Mouse (Mus musculus) stomach, embryonic 16.5 days (tissue): ENCODE results near the gene Ubr4. TPM values are rescaled to one million over a fixed set of nuclear protein-coding genes. Genes with fewer than 3 reads are reported as not detected.

Experiments used
- ATAC-seq: fragments of 200-750 bp; cut with Nextera tagmentation; 2 replicates; pipeline ENCODE4 v1.8.0; 2017; ENCODE audit warnings: moderate number of reproducible peaks, moderate TSS enrichment; ENCODE audit not compliant: insufficient read depth, low FRiP score
- H3K27ac ChIP-seq: fragments of 300-500 bp; sonication (generic); 2 replicates; pipeline ENCODE4 v1.5.1; 2014; ENCODE audit warnings: low read length
- H3K27me3 ChIP-seq: fragments of 300-500 bp; sonication (generic); 2 replicates; pipeline ENCODE4 v1.6.1; 2014; ENCODE audit warnings: low read length, control low read depth, mixed read lengths; ENCODE audit not compliant: control insufficient read depth, insufficient read depth
- H3K36me3 ChIP-seq: fragments of 300-500 bp; sonication (generic); 2 replicates; pipeline ENCODE4 v1.6.1; 2014; ENCODE audit warnings: low read length; ENCODE audit not compliant: control insufficient read depth, insufficient read depth
- H3K4me1 ChIP-seq: fragments of 300-500 bp; sonication (generic); 2 replicates; pipeline ENCODE4 v1.6.1; 2014; ENCODE audit warnings: low read length, control low read depth, mixed read lengths; ENCODE audit not compliant: control insufficient read depth, insufficient read depth
- H3K4me2 ChIP-seq: fragments of 300-500 bp; sonication (generic); 2 replicates; pipeline ENCODE4 v1.6.1; 2014; ENCODE audit warnings: low read depth, low read length, mixed read lengths
- H3K4me3 ChIP-seq: fragments of 300-500 bp; sonication (generic); replicated peaks from 2 replicates; pipeline ENCODE4 v1.5.1; 2014; ENCODE audit warnings: mild to moderate bottlenecking, low read length
- H3K9ac ChIP-seq: fragments of 300-500 bp; sonication (generic); 2 replicates; pipeline ENCODE4 v1.6.1; 2014; ENCODE audit warnings: low read length
- H3K9me3 ChIP-seq: fragments of 300-500 bp; sonication (generic); replicated peaks from 2 replicates; pipeline ENCODE4 v1.6.1; 2016; ENCODE audit warnings: low read length, control low read depth; ENCODE audit not compliant: control insufficient read depth
- WGBS: fragments of 180-500 bp; shearing (Covaris S2); extraction: QIAGEN DNeasy Blood & Tissue Kit; methylation state at CpG from one replicate; pipeline ENCODE4 v1.1.7; 2014; 5-methylcytosine and 5-hydroxymethylcytosine counted together
- polyA plus RNA-seq: library from polyadenylated mRNA; unstranded; fragments of >200 nt; fragmentation: Nextera tagmentation; extraction: Ambion mirVana; gene quantifications from 2 replicates; pipeline ENCODE4 v1.2.1, GENCODE M21; 2015

Gene Ubr4
- polyA plus RNA-seq, 1 experiment from 2014 or later: 59.9 TPM

DNA sequence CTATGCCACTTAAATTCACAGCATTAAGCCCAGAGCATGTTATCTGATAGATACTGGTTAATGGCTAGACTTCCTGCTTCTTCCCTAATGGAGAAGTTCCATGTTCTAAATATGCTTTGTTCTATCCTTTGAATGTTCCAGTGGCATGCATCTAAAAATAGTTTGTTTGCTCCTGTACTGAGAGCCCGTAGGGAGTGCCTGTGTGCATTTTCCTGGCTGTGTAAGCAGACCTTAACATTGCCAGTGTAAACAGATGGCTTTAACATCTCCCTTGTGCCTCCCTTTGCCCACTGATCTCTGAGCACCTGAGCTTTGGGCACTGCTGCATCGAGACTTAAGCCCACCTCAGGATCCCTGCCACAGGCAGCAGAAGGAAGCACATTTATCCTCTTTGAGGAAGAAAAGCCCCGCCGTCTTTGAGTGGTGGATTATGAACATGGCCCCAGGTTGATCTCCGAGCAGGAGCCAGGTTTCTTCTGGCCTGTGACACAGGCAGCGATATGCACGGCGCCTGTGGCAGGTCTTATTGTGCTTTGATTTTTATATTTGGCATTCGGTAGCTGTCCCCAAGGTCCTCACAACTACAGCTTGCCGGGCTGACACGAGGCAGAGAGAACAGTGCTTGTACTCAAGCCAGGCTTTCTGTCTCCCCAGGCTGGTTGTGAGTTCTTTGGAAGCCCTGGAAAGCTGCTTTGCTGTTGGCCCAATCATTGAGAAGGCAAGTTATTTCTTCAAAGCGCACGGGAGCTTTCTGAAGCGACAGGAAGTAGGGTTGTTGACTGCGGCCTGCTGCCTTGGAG, 80.8 kb downstream of the Ubr4 start:
- H3K9ac ChIP-seq: no peak overlapping the region
- H3K9me3 ChIP-seq: no peaks in the 10 kb centered on the region
- peaks cover 34% of the 10 kb centered on the region for H3K36me3 ChIP-seq
- no peak for ATAC-seq
- H3K4me3 ChIP-seq: no peak overlapping the region
- no peaks in the 10 kb centered on the region for H3K27me3 ChIP-seq
- H3K4me1 ChIP-seq: no peaks in the 10 kb centered on the region
- H3K4me2 ChIP-seq: no peak overlapping the region
- 81% methylated on average over 15 of the region's 15 CpGs for WGBS
- H3K27ac ChIP-seq: peak overlapping the region; percentile 44

DNA sequence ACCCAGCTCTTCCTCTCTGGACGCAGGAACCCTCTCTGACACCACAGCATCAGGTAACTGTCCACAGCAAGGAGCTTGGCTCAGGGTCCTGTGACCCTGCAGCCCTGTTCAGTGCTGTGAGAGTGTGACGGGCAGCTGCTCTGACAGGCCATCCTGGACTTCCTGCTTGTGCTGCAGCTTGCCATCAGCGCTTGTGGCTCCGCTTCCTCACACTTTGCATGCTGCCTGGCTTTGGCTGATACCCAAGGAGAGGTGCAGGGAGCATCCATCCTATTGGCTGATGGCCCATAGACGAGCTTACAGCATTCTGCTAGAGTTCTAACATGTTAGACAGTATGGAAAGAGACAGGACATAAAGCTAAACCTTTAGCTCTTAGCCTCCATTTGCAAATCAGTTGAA, 88.8 kb downstream of the Ubr4 start:
- Histone ChIP-seq H3K9me3 (no peaks in the 10 kb centered on the region), H3K4me2 (no peak overlapping the region), H3K9ac (no peak overlapping the region), H3K36me3 (peaks cover 33% of the 10 kb centered on the region), H3K4me1 (no peaks in the 10 kb centered on the region), H3K27me3 (no peaks in the 10 kb centered on the region), H3K27ac (no peak overlapping the region), H3K4me3 (no peak overlapping the region)
- ATAC-seq: no peak
- 89% methylated on average over 5 of the region's 5 CpGs for WGBS

DNA sequence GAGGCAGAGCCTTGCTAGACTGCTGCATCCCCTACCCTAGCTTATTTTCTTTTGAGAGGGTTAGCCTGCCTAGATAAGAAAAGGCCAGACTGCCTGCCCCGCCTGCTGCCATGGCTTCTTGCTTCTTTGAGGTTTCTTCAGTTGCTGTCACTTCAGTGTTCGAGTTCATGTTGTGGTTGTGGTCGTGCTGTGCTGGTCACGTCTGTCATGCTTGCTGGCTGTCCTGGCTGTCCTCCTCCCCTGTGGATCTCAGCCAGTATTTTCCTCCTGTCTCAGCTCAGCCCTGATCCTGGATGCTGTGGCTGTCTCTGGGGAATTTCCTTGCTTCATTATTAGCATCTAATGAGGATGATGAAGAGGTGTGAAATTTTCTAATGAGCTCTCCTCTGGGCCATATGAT, 89.4 kb downstream of the Ubr4 start:
- peaks cover 38% of the 10 kb centered on the region for H3K36me3 ChIP-seq
- H3K27ac ChIP-seq: no peak overlapping the region
- WGBS: 84% methylated on average over 4 of the region's 4 CpGs
- no peaks in the 10 kb centered on the region for H3K27me3 ChIP-seq
- no peak overlapping the region for H3K4me2 ChIP-seq
- H3K9me3 ChIP-seq: no peaks in the 10 kb centered on the region
- H3K4me3 ChIP-seq: no peak overlapping the region
- no peak for ATAC-seq
- H3K4me1 ChIP-seq: no peaks in the 10 kb centered on the region
- no peak overlapping the region for H3K9ac ChIP-seq

DNA sequence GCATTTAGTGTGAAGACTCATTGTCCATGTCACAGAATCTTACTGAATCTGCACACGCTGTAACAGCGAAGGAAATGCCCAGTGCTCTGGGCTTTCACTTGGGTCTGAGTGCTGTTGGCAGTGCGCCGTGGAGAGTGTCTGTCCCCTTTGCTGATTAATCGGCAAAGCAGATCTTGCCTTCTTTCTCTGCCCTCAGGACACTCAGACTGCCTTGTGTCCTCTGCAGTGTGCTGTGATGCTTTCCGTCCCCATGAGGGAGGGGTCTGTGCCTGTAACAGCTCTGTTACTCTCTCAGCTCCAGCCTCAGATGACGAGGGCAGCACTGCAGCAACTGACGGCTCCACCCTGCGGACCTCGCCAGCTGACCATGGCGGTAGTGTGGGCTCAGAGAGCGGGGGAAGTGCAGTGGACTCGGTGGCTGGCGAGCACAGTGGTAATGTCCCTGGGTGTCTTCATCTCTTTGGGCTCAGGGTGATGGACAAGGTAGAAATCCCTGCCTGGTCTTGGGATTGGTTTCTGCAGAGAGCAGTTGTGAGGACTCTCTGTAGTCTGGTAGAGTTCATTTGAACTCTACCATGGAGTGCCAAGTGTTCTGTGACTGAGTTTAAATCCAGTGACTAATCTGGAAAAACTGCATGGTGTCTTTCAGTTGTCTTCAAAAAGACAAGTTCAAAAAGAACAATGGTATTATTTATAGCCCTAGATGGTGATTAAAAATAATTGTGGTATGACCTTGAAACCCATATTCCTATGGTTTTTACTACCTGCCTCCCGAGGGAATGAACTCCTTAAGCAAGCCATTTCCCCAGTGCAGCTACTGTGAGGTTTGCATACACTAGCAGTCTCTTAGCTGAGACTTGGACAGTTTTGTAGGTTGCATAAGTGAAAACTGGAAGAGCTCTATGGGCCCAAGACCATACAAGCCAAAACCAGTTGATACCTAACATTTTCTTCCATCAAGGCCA, 90.3 kb downstream of the Ubr4 start:
- Histone ChIP-seq H3K9ac (no peak overlapping the region), H3K27me3 (no peaks in the 10 kb centered on the region), H3K4me2 (no peak overlapping the region), H3K9me3 (no peaks in the 10 kb centered on the region), H3K4me1 (no peaks in the 10 kb centered on the region), H3K4me3 (no peak overlapping the region), H3K27ac (no peak overlapping the region), H3K36me3 (peaks cover 43% of the 10 kb centered on the region)
- ATAC-seq: no peak
- WGBS: 83% methylated on average over 15 of the region's 15 CpGs

DNA sequence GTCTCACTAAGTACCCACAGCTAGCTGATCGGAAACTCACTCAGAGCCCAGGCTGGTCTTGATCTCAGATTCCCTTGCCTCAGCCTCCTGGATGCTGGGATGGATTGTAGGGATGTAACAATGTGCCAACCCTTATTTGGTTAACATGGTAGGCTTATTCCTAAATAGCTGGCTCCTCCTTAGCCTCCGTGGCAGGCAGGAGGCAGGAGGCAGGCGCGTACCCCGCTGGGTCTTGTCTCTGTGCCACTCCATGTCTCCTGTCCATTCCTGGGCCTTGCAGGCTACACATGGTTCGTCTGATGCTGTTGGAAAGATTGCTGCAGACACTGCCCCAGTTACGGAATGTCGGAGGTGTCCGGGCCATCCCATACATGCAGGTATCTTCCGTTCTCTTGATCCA, 91.9 kb downstream of the Ubr4 start:
- H3K27me3 ChIP-seq: no peaks in the 10 kb centered on the region
- WGBS: 88% methylated on average over 10 of the region's 10 CpGs
- H3K9me3 ChIP-seq: no peaks in the 10 kb centered on the region
- H3K4me2 ChIP-seq: no peak overlapping the region
- ATAC-seq: no peak
- no peaks in the 10 kb centered on the region for H3K4me1 ChIP-seq
- peaks cover 40% of the 10 kb centered on the region for H3K36me3 ChIP-seq
- no peak overlapping the region for H3K9ac ChIP-seq
- H3K27ac ChIP-seq: no peak overlapping the region
- no peak overlapping the region for H3K4me3 ChIP-seq

DNA sequence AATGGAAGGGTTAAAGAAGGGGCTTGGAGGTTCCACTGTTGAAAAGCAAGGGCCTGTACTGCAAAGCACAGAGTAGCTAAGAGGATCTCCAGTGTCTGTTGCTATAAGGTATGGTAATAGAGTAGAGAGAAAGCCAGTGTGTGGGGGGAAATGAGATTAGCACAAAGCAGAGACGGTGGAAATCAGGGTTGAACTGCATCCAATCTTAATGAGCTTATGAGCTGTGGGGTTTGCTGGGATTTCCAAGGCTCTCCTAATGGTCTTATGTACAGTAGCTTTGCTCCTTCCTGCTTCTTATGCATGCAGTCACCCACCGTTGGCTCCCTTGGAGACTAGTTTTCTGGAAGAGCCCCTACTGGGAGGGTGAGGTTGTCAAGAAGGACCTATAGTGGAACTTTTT, 93.8 kb downstream of the Ubr4 start:
- no peak for ATAC-seq
- WGBS: 91% methylated on average over 2 of the region's 2 CpGs
- Histone ChIP-seq H3K9ac (no peak overlapping the region), H3K9me3 (no peaks in the 10 kb centered on the region), H3K4me2 (no peak overlapping the region), H3K27ac (no peak overlapping the region), H3K4me3 (no peak overlapping the region), H3K27me3 (no peaks in the 10 kb centered on the region), H3K36me3 (peaks cover 38% of the 10 kb centered on the region), H3K4me1 (no peaks in the 10 kb centered on the region)

DNA sequence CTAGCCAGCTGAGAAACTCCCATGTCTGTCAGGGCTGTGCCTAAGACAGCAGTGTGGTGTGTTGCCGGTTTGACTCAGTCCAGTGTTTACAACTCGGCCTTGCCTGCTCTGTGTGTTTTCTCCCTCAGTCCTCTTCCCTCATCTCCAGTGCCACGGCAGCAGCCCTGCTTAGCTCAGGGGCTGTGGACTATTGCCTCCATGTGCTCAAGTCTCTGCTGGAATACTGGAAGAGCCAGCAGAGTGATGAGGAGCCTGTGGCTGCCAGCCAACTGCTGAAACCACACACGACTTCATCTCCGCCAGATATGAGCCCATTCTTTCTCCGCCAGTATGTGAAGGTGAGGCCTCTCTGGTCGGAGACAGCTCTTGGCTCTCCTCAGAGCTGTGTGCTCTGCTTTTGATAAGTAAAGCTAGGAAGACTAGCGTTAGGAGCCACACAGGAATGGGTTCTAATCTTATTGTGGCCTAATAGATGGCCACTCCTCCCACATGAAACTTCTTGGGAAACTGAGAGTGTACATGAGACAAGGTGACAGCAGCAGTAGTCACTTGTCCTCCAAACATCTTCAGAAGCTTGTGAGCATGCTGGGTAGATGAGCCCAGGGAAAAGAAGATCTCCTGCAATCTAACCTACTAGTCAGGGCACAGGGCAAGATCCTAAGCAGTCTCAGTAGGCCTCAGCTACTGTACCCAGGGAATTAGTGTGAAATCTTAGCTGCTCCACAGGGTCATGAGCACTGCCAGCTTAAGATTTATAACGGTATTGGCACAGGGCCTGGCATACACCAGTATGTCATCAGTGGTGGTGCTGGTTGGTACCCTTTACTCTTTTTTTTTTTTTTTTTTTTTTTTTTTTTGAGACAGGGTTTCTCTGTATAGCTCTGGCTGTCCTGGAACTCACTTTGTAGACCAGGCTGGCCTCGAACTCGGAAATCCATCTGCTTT, 94.6 kb downstream of the Ubr4 start:
- Histone ChIP-seq H3K9ac (no peak overlapping the region), H3K27ac (no peak overlapping the region), H3K4me1 (no peaks in the 10 kb centered on the region), H3K9me3 (no peaks in the 10 kb centered on the region), H3K4me2 (no peak overlapping the region), H3K36me3 (peaks cover 35% of the 10 kb centered on the region), H3K4me3 (no peak overlapping the region), H3K27me3 (no peaks in the 10 kb centered on the region)
- ATAC-seq: no peak
- WGBS: 84% methylated on average over 11 of the region's 11 CpGs

DNA sequence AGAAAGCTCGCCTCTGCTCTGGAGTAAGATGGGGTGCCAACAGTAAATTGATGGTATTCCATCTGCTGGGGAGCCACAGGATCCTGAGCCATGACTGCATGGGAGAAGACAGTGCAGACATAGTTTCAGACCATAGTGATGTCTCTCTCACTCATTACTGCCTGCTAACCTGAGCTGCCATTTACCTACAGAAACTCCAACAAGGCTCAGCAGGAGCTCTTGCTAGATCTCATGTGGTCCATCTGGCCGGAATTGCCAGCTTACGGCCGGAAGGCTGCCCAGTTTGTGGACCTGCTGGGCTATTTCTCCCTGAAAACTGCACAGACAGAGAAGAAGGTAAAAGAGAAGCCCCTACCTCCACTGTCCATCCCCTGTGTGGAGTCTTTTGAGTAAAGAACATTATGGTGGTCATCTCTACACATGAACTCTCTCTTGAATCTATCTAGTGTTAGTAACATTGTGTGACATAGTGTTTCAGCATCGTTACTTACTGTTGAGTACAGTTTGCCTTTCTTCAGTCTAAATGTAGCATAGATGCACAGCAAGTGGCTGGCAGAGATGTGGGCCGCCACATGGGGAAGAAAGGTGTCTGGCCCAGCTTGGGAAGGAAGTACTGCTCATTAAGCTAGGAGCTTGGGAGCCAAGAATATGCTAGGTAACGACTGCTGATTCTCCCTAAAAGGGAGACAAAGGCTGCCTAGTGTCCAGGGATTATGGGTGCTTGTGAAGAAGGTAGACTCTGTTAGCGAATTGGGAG, 100.7 kb downstream of the Ubr4 start:
- Histone ChIP-seq H3K27me3 (no peaks in the 10 kb centered on the region), H3K4me1 (no peaks in the 10 kb centered on the region), H3K4me2 (no peak overlapping the region), H3K27ac (no peak overlapping the region), H3K9ac (no peak overlapping the region), H3K36me3 (peaks cover 25% of the 10 kb centered on the region; the same call in 1 of the 2 replicates), H3K4me3 (no peak overlapping the region), H3K9me3 (no peaks in the 10 kb centered on the region)
- no peak for ATAC-seq
- WGBS: 90% methylated on average over 8 of the region's 8 CpGs
